Mouse (Mus musculus): ENCODE results near the gene Rpl23. TPM values are rescaled to one million over a fixed set of nuclear protein-coding genes. Genes with fewer than 3 reads are reported as not detected.
"Not testable (repeated sequence)": the region's sequence is repeated elsewhere in the genome, so short reads cannot be mapped to it uniquely, and the experiment has no call there.

Gene Rpl23
- polyA plus RNA-seq, 1 experiment from 2014 or later, result 457 TPM

- ATAC-seq (ENCODE audit: borderline replicate concordance, extremely low read depth, low FRiP score, low TSS enrichment), result no peak
- no peaks in the 10 kb centered on the region for H3K27me3 ChIP-seq
- H3K27ac ChIP-seq, result no peak overlapping the region
- no peak overlapping the region for H3K4me3 ChIP-seq
- H3K9me3 ChIP-seq, result no peaks in the 10 kb centered on the region
- H3K36me3 ChIP-seq, result no peaks in the 10 kb centered on the region
- WGBS, result 53% methylated on average over 6 of the region's 6 CpGs
- H3K4me2 ChIP-seq, result no peak overlapping the region
- peaks cover 29% of the 10 kb centered on the region for H3K4me1 ChIP-seq
- H3K9ac ChIP-seq, result no peak overlapping the region
These were observed 43.5 kb downstream of the Rpl23 start for GRCm38 (mm10) chr11:97738703-97739102.

GRCm38 (mm10) chr11:97737600-97737999 lies 44.6 kb downstream of the Rpl23 start:
- Histone ChIP-seq H3K4me1 (peaks cover 19% of the 10 kb centered on the region), H3K4me3 (no peak overlapping the region), H3K9ac (no peak overlapping the region), H3K4me2 (no peak overlapping the region), H3K36me3 (no peaks in the 10 kb centered on the region), H3K27me3 (no peaks in the 10 kb centered on the region), H3K9me3 (no peaks in the 10 kb centered on the region), H3K27ac (0 out of 2 replicates have a peak overlapping the region, but pooled peaks have one; percentile 4)
- no peak for ATAC-seq (ENCODE audit: borderline replicate concordance, extremely low read depth, low FRiP score, low TSS enrichment)
- WGBS, result 67% methylated on average over 4 of the region's 4 CpGs

- Histone ChIP-seq H3K9ac (no peak overlapping the region), H3K4me2 (no peak overlapping the region), H3K9me3 (no peaks in the 10 kb centered on the region), H3K27ac (no peak overlapping the region), H3K4me1 (peaks cover 11% of the 10 kb centered on the region; the same call in 1 of the 2 replicates), H3K4me3 (no peak overlapping the region), H3K36me3 (peaks cover 7% of the 10 kb centered on the region; the same call in 1 of the 2 replicates), H3K27me3 (no peaks in the 10 kb centered on the region)
- no peak for ATAC-seq (ENCODE audit: borderline replicate concordance, extremely low read depth, low FRiP score, low TSS enrichment)
- 91% methylated on average over 5 of the region's 5 CpGs for WGBS
These were observed 45.6 kb downstream of the Rpl23 start for GRCm38 (mm10) chr11:97736645-97737044.

- H3K4me3 ChIP-seq; H3K27me3 ChIP-seq; ATAC-seq (ENCODE audit: borderline replicate concordance, extremely low read depth, low FRiP score, low TSS enrichment); H3K9me3 ChIP-seq; H3K9ac ChIP-seq; H3K4me2 ChIP-seq; H3K4me1 ChIP-seq; H3K27ac ChIP-seq: not testable (repeated sequence)
- WGBS, result 79% methylated on average over 5 of the region's 5 CpGs
- H3K36me3 ChIP-seq, result peaks cover 17% of the 10 kb centered on the region; the same call in 1 of the 2 replicates
These were observed 47.4 kb downstream of the Rpl23 start for GRCm38 (mm10) chr11:97734810-97735209.

GRCm38 (mm10) chr11:97733689-97734088 lies 48.5 kb downstream of the Rpl23 start:
- Histone ChIP-seq H3K4me2 (0 out of 2 replicates have a peak overlapping the region, but pooled peaks have one; percentile 16), H3K9ac (no peak overlapping the region), H3K27ac (peak overlapping the region; percentile 61; the same call in 1 of the 2 replicates), H3K4me3 (no peak overlapping the region), H3K9me3 (no peaks in the 10 kb centered on the region), H3K36me3 (peaks cover 27% of the 10 kb centered on the region), H3K27me3 (no peaks in the 10 kb centered on the region), H3K4me1 (0 out of 2 replicates have a peak, but pooled peaks cover 3% of the 10 kb centered on the region)
- WGBS, result 45% methylated on average over 10 of the region's 10 CpGs
- ATAC-seq (ENCODE audit: borderline replicate concordance, extremely low read depth, low FRiP score, low TSS enrichment), result peak; percentile 23; the same call in 1 of the 2 replicates

GRCm38 (mm10) chr11:97728730-97729129 lies 53.5 kb downstream of the Rpl23 start:
- no peak overlapping the region for H3K9ac ChIP-seq
- ATAC-seq (ENCODE audit: borderline replicate concordance, extremely low read depth, low FRiP score, low TSS enrichment), result no peak
- H3K36me3 ChIP-seq, result peaks cover 61% of the 10 kb centered on the region
- H3K27ac ChIP-seq, result no peak overlapping the region
- H3K27me3 ChIP-seq, result no peaks in the 10 kb centered on the region
- WGBS, result 81% methylated on average over 7 of the region's 7 CpGs
- no peaks in the 10 kb centered on the region for H3K9me3 ChIP-seq
- no peak overlapping the region for H3K4me3 ChIP-seq
- no peak overlapping the region for H3K4me2 ChIP-seq
- no peaks in the 10 kb centered on the region for H3K4me1 ChIP-seq

- H3K4me2 ChIP-seq, result no peak overlapping the region
- 75% methylated on average over 7 of the region's 7 CpGs for WGBS
- no peak overlapping the region for H3K4me3 ChIP-seq
- no peak for ATAC-seq (ENCODE audit: borderline replicate concordance, extremely low read depth, low FRiP score, low TSS enrichment)
- no peaks in the 10 kb centered on the region for H3K27me3 ChIP-seq
- H3K9ac ChIP-seq, result no peak overlapping the region
- no peaks in the 10 kb centered on the region for H3K4me1 ChIP-seq
- H3K36me3 ChIP-seq, result peaks cover 61% of the 10 kb centered on the region
- H3K27ac ChIP-seq, result no peak overlapping the region
- H3K9me3 ChIP-seq, result no peaks in the 10 kb centered on the region
These were observed 53.9 kb downstream of the Rpl23 start for GRCm38 (mm10) chr11:97728311-97728710.

Small RNAs within 50 kb of the gene (microRNA-seq; reads per million reads assigned to microRNA genes)
- gene Mir8102, result not detected

Other genes starting within 250 kb of the Rpl23 start
- 0.53 and 0.87 TPM in 2 replicates for gene Srcin1, start 206.3 kb downstream of the Rpl23 start, polyA plus RNA-seq (2015; fragmentation: Nextera tagmentation; extraction: Ambion mirVana)
- gene Epop, start 152.7 kb downstream of the Rpl23 start, polyA plus RNA-seq (2015; fragmentation: Nextera tagmentation; extraction: Ambion mirVana), result 4.3 and 4.4 TPM in 2 replicates
- 3.2 and 3.3 TPM in 2 replicates for gene Mllt6, start 119.0 kb downstream of the Rpl23 start, polyA plus RNA-seq (2015; fragmentation: Nextera tagmentation; extraction: Ambion mirVana)
- gene Cisd3, start 96.6 kb downstream of the Rpl23 start, polyA plus RNA-seq (2015; fragmentation: Nextera tagmentation; extraction: Ambion mirVana), result 44.1 and 45.5 TPM in 2 replicates
- gene Pcgf2, start 81.9 kb downstream of the Rpl23 start, polyA plus RNA-seq (2015; fragmentation: Nextera tagmentation; extraction: Ambion mirVana), result 12.1 and 13.2 TPM in 2 replicates
- 465 and 505 TPM in 2 replicates for gene Psmb3, start 79.0 kb downstream of the Rpl23 start, polyA plus RNA-seq (2015; fragmentation: Nextera tagmentation; extraction: Ambion mirVana)
- gene Pip4k2b, start 37.7 kb downstream of the Rpl23 start, polyA plus RNA-seq (2015; fragmentation: Nextera tagmentation; extraction: Ambion mirVana), result 1.6 and 1.8 TPM in 2 replicates
- gene Cwc25, start 15.9 kb downstream of the Rpl23 start, polyA plus RNA-seq (2015; fragmentation: Nextera tagmentation; extraction: Ambion mirVana), result 15.6 and 18.5 TPM in 2 replicates
- gene 1700001P01Rik, start 6.5 kb downstream of the Rpl23 start, polyA plus RNA-seq (2015; fragmentation: Nextera tagmentation; extraction: Ambion mirVana), result 0.85 TPM in 1 of 2 replicates, not detected in the other
- gene Lasp1, start 16.6 kb upstream of the Rpl23 start, polyA plus RNA-seq (2015; fragmentation: Nextera tagmentation; extraction: Ambion mirVana), result 153 and 160 TPM in 2 replicates
- gene B230217C12Rik, start 58.3 kb upstream of the Rpl23 start, polyA plus RNA-seq (2015; fragmentation: Nextera tagmentation; extraction: Ambion mirVana), result 4.2 and 4.4 TPM in 2 replicates
- 0.42 and 0.64 TPM in 2 replicates for gene Fbxo47, start 101.7 kb upstream of the Rpl23 start, polyA plus RNA-seq (2015; fragmentation: Nextera tagmentation; extraction: Ambion mirVana)
- 0.89 and 1.3 TPM in 2 replicates for gene Plxdc1, start 204.0 kb upstream of the Rpl23 start, polyA plus RNA-seq (2015; fragmentation: Nextera tagmentation; extraction: Ambion mirVana)
- 6.8 and 9.0 TPM in 2 replicates for gene Arl5c, start 213.7 kb upstream of the Rpl23 start, polyA plus RNA-seq (2015; fragmentation: Nextera tagmentation; extraction: Ambion mirVana)
- 4.9 and 5.2 TPM in 2 replicates for gene Cacnb1, start 240.6 kb upstream of the Rpl23 start, polyA plus RNA-seq (2015; fragmentation: Nextera tagmentation; extraction: Ambion mirVana)
- gene Rpl19, start 244.3 kb upstream of the Rpl23 start, polyA plus RNA-seq (2015; fragmentation: Nextera tagmentation; extraction: Ambion mirVana), result 1,039 and 1,081 TPM in 2 replicates